Mouse (Mus musculus): ENCODE measurements around the gene Gpalpp1. TPM values are rescaled to one million over a fixed set of nuclear protein-coding genes. Genes with fewer than 3 reads are reported as not detected.

The Gpalpp1 gene
- total RNA-seq, 1 experiment from 2014 or later, result 28.0 TPM

DNA sequence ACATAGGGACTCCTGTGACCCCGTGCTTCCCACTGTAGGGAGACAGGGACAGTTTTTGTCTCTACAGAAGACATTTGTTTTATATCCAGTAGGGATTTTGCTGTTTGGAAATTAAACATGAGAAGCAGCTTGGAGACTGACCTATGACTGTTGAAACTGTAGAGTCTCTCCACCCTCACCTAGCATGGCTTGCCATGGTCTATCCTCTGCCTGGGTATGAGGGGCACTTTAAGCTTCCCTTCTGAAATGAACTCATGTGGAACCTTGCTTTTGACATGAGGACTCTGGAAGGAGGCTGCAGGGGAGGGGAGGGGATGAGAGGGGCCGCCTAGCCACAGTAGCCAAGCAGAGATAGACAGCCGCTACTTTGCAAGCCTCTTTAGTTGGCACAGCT is 66.4 kb downstream of the Gpalpp1 start:
- ATAC-seq (ENCODE audit: extremely low read depth, insufficient number of reproducible peaks, low FRiP score, poor library complexity, severe bottlenecking), result no peak

DNA sequence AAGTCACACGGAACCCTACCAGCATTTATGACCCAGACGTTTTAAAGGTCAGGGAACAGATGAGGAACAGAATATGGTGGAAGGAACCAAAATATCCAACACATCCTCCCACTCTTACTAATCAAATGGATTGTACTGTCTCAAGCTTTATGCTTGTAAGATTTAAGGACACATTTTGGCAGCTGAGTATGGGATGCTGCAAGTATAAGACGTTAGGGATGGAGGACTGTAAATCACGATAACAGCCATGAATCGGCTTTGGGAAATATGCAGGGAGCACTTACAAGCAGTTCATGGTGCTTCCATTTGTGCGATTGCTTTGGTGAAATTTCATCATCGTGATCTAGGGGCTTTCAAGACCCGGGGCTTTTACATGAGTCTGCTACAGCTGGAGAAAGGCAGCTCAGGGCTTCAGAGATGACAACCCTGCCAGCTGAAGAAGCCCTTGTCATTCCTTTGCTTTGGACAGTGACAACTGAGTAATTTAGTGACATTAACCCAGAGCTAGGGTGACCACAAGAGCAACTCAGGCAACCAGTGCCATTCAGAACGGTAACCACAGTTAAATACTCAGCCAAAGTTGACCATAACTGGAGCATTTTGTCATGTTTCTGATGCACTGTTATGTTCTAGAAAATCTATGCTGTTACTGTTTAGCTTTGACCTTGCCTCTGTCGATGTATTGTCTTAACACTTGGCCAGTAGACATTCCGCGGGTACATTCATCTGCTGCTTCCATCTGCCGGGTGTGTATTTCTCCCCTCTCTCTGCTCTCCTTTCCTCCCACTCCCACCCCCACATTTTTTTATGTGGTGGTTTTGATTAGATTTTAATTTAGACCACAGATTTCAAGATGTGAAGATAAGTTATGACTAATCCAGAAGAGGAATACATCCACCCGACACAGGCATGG is 67.1 kb downstream of the Gpalpp1 start:
- ATAC-seq (ENCODE audit: extremely low read depth, insufficient number of reproducible peaks, low FRiP score, poor library complexity, severe bottlenecking), result no peak

Other genes starting within 250 kb of the Gpalpp1 start
- 0.49 and 0.58 TPM in 2 replicates for gene Kctd4, start 155.8 kb downstream of the Gpalpp1 start, total RNA-seq (2017)
- 25.4 and 34.4 TPM in 2 replicates for gene Gtf2f2, start 99.9 kb downstream of the Gpalpp1 start, total RNA-seq (2017)
- gene Nufip1, start 131 bp upstream of the Gpalpp1 start, total RNA-seq (2017), result 8.5 and 8.6 TPM in 2 replicates

All from neutrophil, adult 5-6 weeks (primary cell).